7 mouse cellular contexts compared by ENCODE assay signal in genomic region chr4:43044673-43045072, GRCm38 (mm10). TPM values are rescaled to one million over a fixed set of nuclear protein-coding genes. Genes with fewer than 3 reads are reported as not detected.
DNase-seq lines count a peak whose midpoint lies in the region; ATAC-seq and TF ChIP-seq lines count a peak whose summit lies in the region.

No protein-coding gene starts in this region.

- H3K9me3 ChIP-seq in lung, embryonic 16.5 days (ENCODE audit: control insufficient read depth, low read length) = no peaks in the 10 kb centered on the region

- H3K27ac ChIP-seq in lung, embryonic 16.5 days (ENCODE audit: low read length) = peak overlapping the region; percentile 81
- peak overlapping the region; percentile 58 for H3K27ac ChIP-seq in small intestine, adult 2 months (ENCODE audit: insufficient read depth, low read depth, low read length)

- WGBS in lung, embryonic 16.5 days = 25% methylated on average over 4 of the region's 4 CpGs
- 15% methylated on average over 4 of the region's 4 CpGs for WGBS in small intestine, adult 2 months

- ATAC-seq in lung, embryonic 16.5 days (ENCODE audit: low read depth) = no peak

- no peak for TF ChIP-seq CTCF in small intestine, adult 2 months (IDR thresholded peaks at IDR 0.05; ENCODE audit: extremely low read depth, insufficient read length, insufficient replicate concordance, low read depth, low read length)

- peak overlapping the region; percentile 70 for H3K4me3 ChIP-seq in lung, embryonic 16.5 days (ENCODE audit: low read length)
- H3K4me3 ChIP-seq in small intestine, adult 2 months (ENCODE audit: low read depth, low read length) = no peak overlapping the region

- H3K36me3 ChIP-seq in lung, embryonic 16.5 days (ENCODE audit: control insufficient read depth, insufficient read depth, low read length) = no peaks in the 10 kb centered on the region
- H3K36me3 ChIP-seq in small intestine, adult 2 months (ENCODE audit: control insufficient read depth, insufficient read depth, low read length) = no peaks in the 10 kb centered on the region

- no peak for TF ChIP-seq POLR2A in small intestine, adult 2 months (IDR thresholded peaks at IDR 0.05; ENCODE audit: low read depth, low read length)

- H3K4me1 ChIP-seq in lung, embryonic 16.5 days (replicated peaks; ENCODE audit: control insufficient read depth, insufficient read depth, low read length) = peaks cover 18% of the 10 kb centered on the region
- H3K4me1 ChIP-seq in small intestine, adult 2 months (ENCODE audit: control insufficient read depth, insufficient read depth, insufficient read length, low read length) = peaks cover 19% of the 10 kb centered on the region; the same call in 1 of the 2 replicates

- no peaks in the 10 kb centered on the region for H3K27me3 ChIP-seq in lung, embryonic 16.5 days (ENCODE audit: control insufficient read depth, insufficient read depth, low read depth, low read length)
- no peaks in the 10 kb centered on the region for H3K27me3 ChIP-seq in small intestine, adult 2 months (ENCODE audit: control insufficient read depth, insufficient read depth, low read length)

- H3K4me2 ChIP-seq in lung, embryonic 16.5 days (ENCODE audit: low read depth, low read length) = peak overlapping the region; percentile 59

- DNase-seq in CD4-positive helper T cell, adult 2 months (ENCODE audit: low read depth, low spot score) = peak; percentile 43
- peak; percentile 75 for DNase-seq in MEL-GATA-1-ER (ENCODE audit: extremely low read depth, low read depth)
- DNase-seq in heart, adult 9 months (ENCODE audit: low spot score in 2 of 2) = peak; percentile 56 to 77
- peak; percentile 39 to 55 for DNase-seq in kidney, adult 8-10 months
- no peak for DNase-seq in testis, postnatal 14 days (ENCODE audit: low spot score)

- H3K9ac ChIP-seq in lung, embryonic 16.5 days (ENCODE audit: low read length) = peak overlapping the region; percentile 36

RNA-seq across cellular contexts. Expression of gene Fam214b, which starts 1.3 kb away (rescaled TPM):
- polyA plus RNA-seq in lung, embryonic 16.5 days (2015; fragmentation: Nextera tagmentation; extraction: Ambion mirVana) = 9.6 and 11.7 TPM in 2 replicates
- 36.1 and 70.5 TPM in 2 replicates for polyA plus RNA-seq in small intestine, adult 2 months (2012; rRNA removed)

RNA-seq across cellular contexts. Expression of gene Stoml2, which starts 13.2 kb away (rescaled TPM):
- polyA plus RNA-seq in lung, embryonic 16.5 days (2015; fragmentation: Nextera tagmentation; extraction: Ambion mirVana) = 286 and 289 TPM in 2 replicates
- polyA plus RNA-seq in small intestine, adult 2 months (2012; rRNA removed) = 38.7 and 62.8 TPM in 2 replicates

RNA-seq across cellular contexts. Expression of gene Unc13b, which starts 14.1 kb away (rescaled TPM):
- polyA plus RNA-seq in lung, embryonic 16.5 days (2015; fragmentation: Nextera tagmentation; extraction: Ambion mirVana) = 5.4 and 6.5 TPM in 2 replicates
- 5.5 and 7.0 TPM in 2 replicates for polyA plus RNA-seq in small intestine, adult 2 months (2012; rRNA removed)

RNA-seq across cellular contexts. Expression of gene Pigo, which starts 19.1 kb away (rescaled TPM):
- polyA plus RNA-seq in lung, embryonic 16.5 days (2015; fragmentation: Nextera tagmentation; extraction: Ambion mirVana) = 21.8 and 24.8 TPM in 2 replicates
- polyA plus RNA-seq in small intestine, adult 2 months (2012; rRNA removed) = 20.0 and 30.6 TPM in 2 replicates

RNA-seq across cellular contexts. Expression of gene Fancg, which starts 34.4 kb away (rescaled TPM):
- 22.5 and 24.1 TPM in 2 replicates for polyA plus RNA-seq in lung, embryonic 16.5 days (2015; fragmentation: Nextera tagmentation; extraction: Ambion mirVana)
- 3.9 and 9.5 TPM in 2 replicates for polyA plus RNA-seq in small intestine, adult 2 months (2012; rRNA removed)
